Mouse (Mus musculus) kidney, adult 9 months (tissue): ENCODE measurements at regions not wholly inside any gene's neighbourhood (a gene's known extent, or its start where the extent isn't known, plus 50 kb on each side); places are given as distances from the start of the nearest gene placed in this dataset.

ENCODE experiments used
- DNase-seq: peaks from one replicate; pipeline ENCODE4 v3.0.0; 2022

DNA sequence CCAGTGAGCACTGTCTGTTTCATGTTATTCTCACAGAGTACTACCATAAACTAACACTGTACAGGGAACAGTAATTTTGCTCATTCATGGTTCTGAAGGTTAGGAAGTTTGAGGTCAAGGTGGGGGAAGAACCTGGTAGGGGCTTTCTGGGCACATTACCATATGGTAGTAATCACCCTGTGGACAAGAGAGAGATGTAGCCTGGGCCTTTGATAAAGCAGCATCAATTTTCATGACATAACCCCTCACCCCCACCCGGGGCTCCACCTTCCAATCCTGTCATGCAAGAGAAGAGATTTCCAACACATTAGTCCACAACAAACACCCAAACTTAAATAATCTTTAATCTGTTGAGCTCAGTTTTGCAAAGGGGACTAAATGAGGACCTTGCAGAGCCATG lies 753.3 kb upstream of the Car8 start:
- DNase-seq, result no peak

- no peak for DNase-seq
Measured at GRCm38 (mm10) chr4:8990551-8990950, 751.7 kb upstream of the Car8 start.

- no peak for DNase-seq
Measured at GRCm38 (mm10) chr4:8989614-8990013, 750.8 kb upstream of the Car8 start.

GRCm38 (mm10) chr4:8989110-8989509 lies 750.3 kb upstream of the Car8 start:
- DNase-seq, result no peak

- DNase-seq, result no peak
Measured at GRCm38 (mm10) chr4:8988345-8988733, 749.5 kb upstream of the Car8 start.

DNA sequence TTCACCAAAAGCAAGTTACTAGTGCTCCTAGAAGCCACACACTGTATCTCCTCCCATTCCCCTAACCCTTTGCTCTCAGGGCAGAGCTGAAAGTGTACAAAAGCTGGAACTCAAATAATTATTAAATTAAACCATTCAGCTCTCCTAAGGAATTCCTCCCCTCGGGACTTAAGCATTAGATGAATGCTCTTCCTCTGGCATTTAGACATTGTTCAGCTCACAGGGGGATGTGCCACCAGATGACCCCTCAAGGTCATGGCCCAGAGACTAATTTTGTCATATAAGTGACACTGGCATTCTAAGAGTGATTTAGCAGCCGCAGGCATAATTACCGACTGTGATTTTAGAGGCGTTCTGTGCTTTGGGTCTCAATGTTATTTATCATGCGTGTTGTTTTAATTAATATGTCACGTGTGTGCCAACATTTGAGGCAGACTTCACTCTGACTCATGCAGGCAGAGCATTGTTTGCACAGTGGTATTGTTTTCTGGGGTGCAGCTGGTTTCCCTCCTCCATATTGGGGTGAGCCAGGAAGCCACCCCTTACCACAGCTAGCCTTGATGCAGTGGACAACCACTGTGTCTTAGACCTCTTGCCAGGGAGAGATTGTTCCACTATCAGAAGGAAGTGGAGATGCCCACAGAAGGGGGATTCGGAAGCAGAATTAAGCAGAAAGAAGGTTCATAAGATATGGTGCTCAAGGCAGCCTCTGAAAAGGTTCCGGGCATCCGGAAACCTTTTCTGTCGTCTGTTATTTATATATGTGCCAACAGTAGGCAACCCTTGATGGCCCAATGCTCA lies 748.9 kb upstream of the Car8 start:
- DNase-seq, result no peak

- no peak for DNase-seq
Measured at GRCm38 (mm10) chr4:8986394-8987091, 747.7 kb upstream of the Car8 start.

DNA sequence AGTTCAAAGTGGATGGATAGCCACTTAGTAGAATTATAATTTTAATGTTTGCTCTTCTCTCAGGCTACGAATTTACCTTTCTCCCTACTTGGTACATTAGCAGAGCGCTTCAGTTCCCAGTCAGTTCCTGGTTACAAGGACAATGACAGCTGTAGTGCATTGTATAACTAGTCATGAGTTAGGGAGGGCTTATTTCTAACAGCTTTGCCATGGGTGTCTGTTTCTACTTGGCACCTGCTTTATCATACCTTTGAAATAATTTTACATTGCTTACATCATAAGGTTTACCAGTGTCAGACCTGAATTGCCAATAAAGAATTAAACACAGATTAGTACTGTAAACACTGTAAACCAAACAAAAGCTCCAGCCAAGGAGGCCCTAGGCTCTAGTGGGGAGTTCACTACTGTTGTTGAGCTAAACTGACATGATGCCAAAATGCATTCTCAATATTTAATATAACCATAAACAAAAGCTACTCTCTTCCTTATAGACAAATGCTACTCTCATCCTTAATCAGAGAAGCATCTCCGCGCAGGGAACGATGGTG lies 745.3 kb upstream of the Car8 start:
- no peak for DNase-seq

DNA sequence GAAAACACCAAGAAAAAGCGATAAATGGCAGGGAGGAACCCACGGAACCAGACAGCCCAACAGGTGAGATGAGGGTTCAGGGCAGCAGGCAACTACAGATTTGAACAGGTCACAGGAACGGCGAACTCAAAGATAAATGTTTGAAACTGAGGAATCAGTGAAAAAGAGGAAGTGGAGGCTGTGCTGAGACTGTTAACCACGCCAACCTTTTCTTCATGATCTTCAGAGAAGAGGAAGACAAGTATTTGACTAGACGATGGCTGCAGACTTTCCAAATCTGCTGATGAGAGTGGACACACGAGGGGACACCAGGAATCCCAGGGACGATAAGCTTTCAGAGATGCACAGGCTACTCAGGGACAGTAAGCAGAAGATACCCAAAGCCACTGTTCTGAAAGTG lies 740.1 kb upstream of the Car8 start:
- no peak for DNase-seq

GRCm38 (mm10) chr4:8969951-8970455 lies 731.2 kb upstream of the Car8 start:
- DNase-seq, result no peak

DNA sequence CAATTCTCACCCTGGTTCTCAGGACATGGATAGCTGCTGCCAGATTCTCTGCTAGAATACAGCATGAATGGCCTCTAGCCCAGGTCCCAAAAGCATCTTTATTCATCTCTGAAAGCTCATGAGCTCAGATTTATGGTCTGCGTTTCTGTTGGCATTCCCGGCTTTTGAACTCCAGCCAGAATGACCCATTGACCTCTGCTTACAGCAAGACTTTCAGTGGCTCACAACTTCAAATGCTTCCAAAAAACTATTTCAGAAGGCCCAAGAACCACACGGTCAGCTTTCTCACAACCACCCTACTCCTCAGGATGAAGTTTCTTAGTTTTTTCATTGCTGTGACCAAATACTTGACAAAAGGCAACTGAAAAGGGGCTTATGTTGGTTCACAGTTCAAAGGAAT lies 729.9 kb upstream of the Car8 start:
- peak; percentile 12 for DNase-seq

DNA sequence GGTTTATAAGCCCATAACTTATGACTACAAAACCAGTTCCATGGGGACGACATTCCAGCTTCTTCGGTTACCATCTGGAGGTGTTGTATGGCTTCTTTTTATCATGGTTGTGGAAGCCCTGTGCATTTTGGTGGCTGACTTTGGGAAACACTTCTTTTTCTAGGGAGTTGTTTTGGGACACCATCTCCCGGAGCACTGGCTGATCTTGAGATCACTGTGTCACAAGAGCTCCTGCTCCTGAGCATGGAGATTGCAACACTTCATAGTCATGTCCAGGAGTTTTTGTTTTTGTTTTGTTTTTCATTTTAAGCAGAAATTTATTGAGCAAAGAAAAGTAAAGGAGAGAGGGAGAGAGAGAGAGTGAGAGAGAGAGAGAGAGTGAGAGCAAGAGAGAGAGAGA lies 729.1 kb upstream of the Car8 start:
- DNase-seq, result no peak

DNA sequence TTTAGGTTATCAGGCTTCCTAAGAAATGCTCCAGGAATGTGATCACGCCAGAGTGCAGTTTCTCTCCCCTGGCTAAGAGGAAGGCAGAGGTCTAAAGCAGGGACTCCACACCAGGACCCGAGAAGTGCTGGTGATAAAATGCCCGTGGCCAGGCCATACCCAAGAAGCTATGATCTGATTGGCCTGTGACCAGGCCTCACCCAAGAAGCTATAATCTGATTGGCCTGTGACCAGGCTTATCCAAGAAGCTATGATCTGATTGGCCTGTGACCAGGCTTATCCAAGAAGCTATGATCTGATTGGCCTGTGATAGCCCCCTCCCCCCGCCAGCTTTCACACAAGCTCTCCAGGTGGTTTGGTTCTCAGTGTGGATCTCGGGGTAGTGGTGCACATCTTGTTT lies 726.7 kb upstream of the Car8 start:
- no peak for DNase-seq

DNA sequence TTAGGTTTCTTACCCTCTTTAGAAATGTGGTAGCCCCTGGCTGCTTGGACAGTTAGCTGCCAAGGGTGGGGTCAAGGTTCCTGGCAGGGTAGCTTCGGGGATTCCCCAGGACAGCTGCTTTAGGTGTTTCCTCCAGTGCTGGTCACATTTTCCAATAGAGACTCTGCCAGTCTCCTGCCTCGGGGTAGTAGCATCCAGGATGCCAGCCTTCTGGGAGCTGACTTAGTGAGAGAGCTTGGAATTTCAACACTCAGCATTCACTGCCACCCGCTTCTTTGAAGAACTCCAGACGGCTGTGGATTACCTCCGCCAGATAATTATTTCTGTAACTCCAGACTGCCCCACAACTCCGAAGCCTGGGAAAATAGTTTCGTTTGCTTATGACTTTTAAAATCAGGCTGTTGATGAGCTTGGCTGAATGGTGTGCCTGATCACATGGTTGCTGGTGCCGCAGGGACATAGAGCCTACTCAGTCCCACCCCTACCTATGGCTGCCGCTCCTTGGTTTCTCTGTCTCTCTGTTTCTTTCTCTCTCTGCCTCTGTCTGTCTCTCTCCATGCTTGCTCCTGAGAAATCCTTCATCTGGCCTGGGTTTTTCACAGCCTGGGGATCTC lies 724.2 kb upstream of the Car8 start:
- no peak for DNase-seq

- DNase-seq, result no peak
Measured at GRCm38 (mm10) chr4:8961851-8962250, 723.0 kb upstream of the Car8 start.

GRCm38 (mm10) chr4:8957771-8958170 lies 718.9 kb upstream of the Car8 start:
- DNase-seq, result no peak

GRCm38 (mm10) chr4:8957023-8957343 lies 718.1 kb upstream of the Car8 start:
- no peak for DNase-seq

DNA sequence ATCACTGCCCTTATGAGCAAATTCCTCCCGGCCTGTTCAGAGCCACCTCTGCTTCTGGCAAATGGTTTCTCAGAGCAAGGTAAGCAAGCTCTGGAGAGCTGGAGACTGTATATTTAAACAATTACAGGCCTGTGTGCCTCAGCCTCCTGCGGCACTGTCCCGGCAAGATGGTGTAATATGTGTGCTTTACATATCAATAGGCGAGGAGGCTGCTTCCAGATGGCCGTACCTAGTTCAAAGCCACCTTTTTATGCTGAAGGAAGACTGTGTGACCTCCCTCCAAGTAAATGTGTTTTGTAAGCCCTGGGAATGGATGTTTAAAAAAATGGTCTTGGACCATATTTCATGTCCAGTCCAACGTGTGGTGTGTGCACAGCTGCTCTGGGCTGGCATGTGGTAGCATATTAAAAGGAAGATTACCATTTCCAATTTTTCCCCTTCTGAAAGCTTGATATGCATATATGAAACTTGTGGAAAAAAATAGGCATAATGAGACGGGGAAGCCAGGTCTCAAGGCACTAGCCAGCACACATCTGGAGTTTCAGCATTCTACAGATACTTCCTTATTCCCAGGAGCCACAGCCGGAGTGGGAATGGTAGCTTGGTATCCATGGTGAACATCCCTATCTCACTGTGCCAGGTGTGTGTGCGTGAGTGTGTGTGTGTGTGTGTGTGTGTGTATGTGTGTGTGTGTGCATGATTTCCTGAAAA lies 717.6 kb upstream of the Car8 start:
- DNase-seq, result no peak

DNA sequence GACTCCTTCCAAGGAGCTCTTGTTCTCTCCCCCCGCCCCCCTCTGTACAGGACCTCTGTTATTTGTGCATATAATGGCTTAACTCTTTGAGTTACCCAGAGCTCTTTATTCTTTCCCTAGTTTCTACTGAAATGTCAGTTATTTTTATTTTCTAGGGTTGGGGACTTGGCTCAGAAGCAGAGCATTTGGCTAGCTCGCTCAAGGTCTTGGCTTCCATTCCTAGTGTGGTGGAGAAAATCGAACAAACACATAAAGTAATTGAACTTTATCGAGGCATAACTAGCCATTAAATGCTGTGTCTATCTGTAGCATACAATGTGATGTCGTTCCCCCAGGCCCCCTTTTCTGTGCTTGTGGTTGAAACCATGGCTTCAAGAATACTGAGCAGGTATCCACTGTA lies 716.5 kb upstream of the Car8 start:
- no peak for DNase-seq

DNA sequence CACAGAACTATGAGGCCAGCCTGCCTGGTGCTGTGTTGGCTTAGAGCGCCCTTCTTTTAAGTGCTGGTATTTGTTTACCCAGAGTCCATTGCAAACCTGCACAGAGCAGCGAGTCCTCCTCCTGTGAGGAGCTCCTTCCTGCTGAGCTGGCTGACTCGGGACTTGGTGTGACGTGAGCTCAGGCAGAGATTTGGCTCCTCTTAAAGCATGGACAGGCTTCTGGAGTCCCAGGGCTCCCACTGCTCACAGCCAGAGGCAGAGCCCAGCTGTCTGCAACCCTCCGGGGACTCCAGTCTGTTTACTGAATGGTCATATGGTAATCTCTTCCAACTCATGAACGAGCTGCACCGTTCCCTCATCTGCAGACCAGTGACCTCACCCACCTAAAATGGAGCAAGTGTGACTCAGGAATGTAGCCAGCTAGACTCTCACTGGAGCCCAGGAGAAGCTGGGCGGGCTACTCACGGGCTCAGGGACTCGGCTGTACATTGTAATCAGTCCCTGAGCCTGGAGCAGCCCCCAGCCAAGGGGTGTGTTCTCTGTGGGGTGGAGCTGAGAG lies 715.6 kb upstream of the Car8 start:
- DNase-seq, result peak; percentile 9

DNA sequence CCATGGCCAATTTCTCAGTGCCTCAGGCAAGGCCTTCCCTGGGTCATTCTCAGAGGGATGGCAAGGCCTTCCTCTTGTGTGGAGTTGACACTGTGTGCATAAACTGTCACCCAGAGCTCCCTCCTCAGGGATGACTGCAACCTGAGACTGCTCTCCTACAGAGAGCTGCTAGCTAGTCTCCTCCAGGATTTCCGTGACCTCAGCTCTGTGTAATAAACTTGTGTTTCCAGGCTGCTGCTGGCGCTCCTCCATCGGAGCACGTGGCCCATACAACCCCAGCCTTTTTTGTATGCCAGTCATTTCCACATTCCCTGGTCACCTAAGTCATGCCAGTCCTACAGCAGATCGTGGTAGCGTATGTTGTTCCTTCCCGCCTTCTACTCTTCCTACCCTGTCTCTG lies 714.3 kb upstream of the Car8 start:
- no peak for DNase-seq

- DNase-seq, result no peak
Measured at GRCm38 (mm10) chr4:8949951-8950350, 711.1 kb upstream of the Car8 start.

DNA sequence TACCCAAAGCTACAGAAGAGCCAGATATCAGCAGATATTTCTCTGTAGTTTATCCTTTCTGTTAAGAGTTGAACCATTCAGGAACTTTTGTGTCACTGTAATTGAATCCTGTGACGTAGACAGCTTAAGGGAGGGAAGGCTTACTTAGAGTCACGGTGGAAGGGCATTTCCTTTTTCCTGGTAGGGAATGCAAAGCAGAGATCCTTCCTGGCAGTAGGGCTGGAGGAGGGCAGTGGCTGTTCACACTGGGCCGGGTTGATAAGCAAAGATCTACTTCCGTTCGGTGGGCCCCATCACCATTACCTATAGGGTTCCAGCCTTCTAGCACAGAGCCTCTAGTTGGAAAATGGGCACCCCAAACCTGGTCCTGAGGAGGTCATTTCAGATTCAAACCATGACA lies 710.7 kb upstream of the Car8 start:
- no peak for DNase-seq
